Mouse (Mus musculus): ENCODE measurements around the gene Krt20. TPM values are rescaled to one million over a fixed set of nuclear protein-coding genes. Genes with fewer than 3 reads are reported as not detected.

The Krt20 gene
- polyA plus RNA-seq (2017; shearing (Covaris generic)): not detected

DNA sequence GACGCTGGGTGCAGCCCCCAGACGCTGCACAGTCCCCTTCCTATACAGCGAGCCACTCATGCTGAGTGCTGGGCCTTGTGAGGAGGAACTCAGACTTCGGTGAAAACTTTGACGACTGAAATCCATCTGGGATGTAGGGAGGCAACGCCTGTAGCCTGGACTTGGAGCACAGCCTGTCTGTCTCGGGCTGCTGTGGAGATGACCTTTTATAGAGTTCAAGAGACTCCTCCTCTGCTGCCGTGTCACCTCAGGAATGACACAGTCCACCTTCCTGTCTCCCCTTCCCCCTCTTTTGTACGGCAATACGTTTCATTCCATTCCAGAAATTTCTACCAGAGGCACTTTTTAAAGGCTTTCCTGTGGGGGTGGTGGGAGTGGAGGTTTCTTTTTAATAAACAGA lies at the start of gene Krt20:
Gene Krt20, minus strand, starts transcription at position 179 of the 400 bp plus-strand sequence.

DNA sequence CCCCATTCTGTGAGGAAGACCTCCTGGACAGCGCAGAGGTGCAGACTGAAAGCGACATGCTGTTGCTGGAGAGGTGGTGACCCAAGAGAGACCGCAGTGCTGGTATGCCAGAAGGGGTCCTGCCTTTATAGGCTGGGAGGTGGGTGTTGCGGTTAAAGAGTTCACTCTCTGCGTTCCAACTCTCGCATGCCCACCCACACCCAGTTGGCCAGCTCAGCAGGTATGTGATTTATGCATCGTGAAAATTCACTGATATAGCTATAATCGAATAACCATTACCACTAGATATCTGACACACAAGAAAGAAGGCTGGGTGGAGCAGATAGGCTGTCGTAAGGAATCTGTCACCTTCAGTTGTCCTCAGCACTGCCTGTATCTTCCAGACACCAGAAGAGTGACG lies 15.8 kb downstream of the Krt20 start, which contains the start of gene Krt12:
Gene Krt12, minus strand, starts transcription at position 101 of the 400 bp plus-strand sequence.

DNA sequence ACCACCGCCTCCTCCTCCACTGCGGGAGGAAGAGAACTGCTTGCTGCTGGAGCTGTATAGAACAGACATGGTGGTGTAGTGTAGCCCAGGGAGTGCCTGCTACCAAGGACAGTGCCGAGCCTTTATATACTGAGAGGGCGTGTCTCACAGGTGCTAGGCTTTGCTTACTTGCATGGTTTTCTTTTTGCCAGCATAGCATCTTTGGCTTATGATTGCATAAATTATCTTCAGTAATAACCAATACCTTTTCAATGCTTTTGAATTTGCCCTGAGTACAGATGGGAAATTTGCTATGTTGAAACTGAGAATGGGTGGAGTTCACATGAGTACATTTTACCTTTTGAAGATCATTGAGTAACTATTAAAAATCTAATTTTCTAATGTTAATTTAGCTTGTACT lies 48.7 kb downstream of the Krt20 start, which contains the start of gene Krt10:
Gene Krt10, minus strand, starts transcription at position 101 of the 400 bp plus-strand sequence.

Other genes with a start within 250 kb of the Krt20 start
- 181 TPM for gene Smarce1, start 207.1 kb downstream of the Krt20 start, polyA plus RNA-seq (2017; shearing (Covaris generic))
- 0.44 TPM for gene Krt222, start 194.1 kb downstream of the Krt20 start, polyA plus RNA-seq (2017; shearing (Covaris generic))
- not detected for gene Krt24, start 152.9 kb downstream of the Krt20 start, polyA plus RNA-seq (2017; shearing (Covaris generic))
- gene Krt25, start 115.2 kb downstream of the Krt20 start, polyA plus RNA-seq (2017; shearing (Covaris generic)): not detected
- not detected for gene Krt26, start 100.2 kb downstream of the Krt20 start, polyA plus RNA-seq (2017; shearing (Covaris generic))
- not detected for gene Krt27, start 87.0 kb downstream of the Krt20 start, polyA plus RNA-seq (2017; shearing (Covaris generic))
- not detected for gene Krt28, start 63.2 kb downstream of the Krt20 start, polyA plus RNA-seq (2017; shearing (Covaris generic))
- gene Krt10, start 48.8 kb downstream of the Krt20 start, polyA plus RNA-seq (2017; shearing (Covaris generic)): 8.1 TPM
- gene Krt12, start 15.9 kb downstream of the Krt20 start, polyA plus RNA-seq (2017; shearing (Covaris generic)): 0.26 TPM
- not detected for gene Krt23, start 55.0 kb upstream of the Krt20 start, polyA plus RNA-seq (2017; shearing (Covaris generic))
- not detected for gene Krt39, start 83.2 kb upstream of the Krt20 start, polyA plus RNA-seq (2017; shearing (Covaris generic))
- gene Krt40, start 105.0 kb upstream of the Krt20 start, polyA plus RNA-seq (2017; shearing (Covaris generic)): not detected
- not detected for gene Krtap3-3, start 112.7 kb upstream of the Krt20 start, polyA plus RNA-seq (2017; shearing (Covaris generic))
- not detected for gene Krtap3-2, start 118.7 kb upstream of the Krt20 start, polyA plus RNA-seq (2017; shearing (Covaris generic))
- gene Gm11939, start 121.3 kb upstream of the Krt20 start, polyA plus RNA-seq (2017; shearing (Covaris generic)): not detected
- not detected for gene Krtap3-1, start 128.5 kb upstream of the Krt20 start, polyA plus RNA-seq (2017; shearing (Covaris generic))
- gene Krtap1-5, start 142.9 kb upstream of the Krt20 start, polyA plus RNA-seq (2017; shearing (Covaris generic)): not detected
- gene Krtap1-4, start 145.5 kb upstream of the Krt20 start, polyA plus RNA-seq (2017; shearing (Covaris generic)): not detected
- not detected for gene Krtap1-3, start 153.2 kb upstream of the Krt20 start, polyA plus RNA-seq (2017; shearing (Covaris generic))
- not detected for gene Krtap9-3, start 160.0 kb upstream of the Krt20 start, polyA plus RNA-seq (2017; shearing (Covaris generic))
- not detected for gene Gm11938, start 165.2 kb upstream of the Krt20 start, polyA plus RNA-seq (2017; shearing (Covaris generic))
- not detected for gene Gm11937, start 172.0 kb upstream of the Krt20 start, polyA plus RNA-seq (2017; shearing (Covaris generic))
- not detected for gene Krtap2-4, start 176.7 kb upstream of the Krt20 start, polyA plus RNA-seq (2017; shearing (Covaris generic))
- gene Gm11562, start 182.3 kb upstream of the Krt20 start, polyA plus RNA-seq (2017; shearing (Covaris generic)): not detected
- not detected for gene Krtap4-1, start 190.1 kb upstream of the Krt20 start, polyA plus RNA-seq (2017; shearing (Covaris generic))
- gene Krtap4-2, start 196.9 kb upstream of the Krt20 start, polyA plus RNA-seq (2017; shearing (Covaris generic)): not detected
- not detected for gene Krtap4-7, start 205.9 kb upstream of the Krt20 start, polyA plus RNA-seq (2017; shearing (Covaris generic))
- gene Gm11555, start 212.1 kb upstream of the Krt20 start, polyA plus RNA-seq (2017; shearing (Covaris generic)): not detected
- not detected for gene Gm11563, start 220.8 kb upstream of the Krt20 start, polyA plus RNA-seq (2017; shearing (Covaris generic))
- gene Krtap4-6, start 227.8 kb upstream of the Krt20 start, polyA plus RNA-seq (2017; shearing (Covaris generic)): not detected